Mouse (Mus musculus): ENCODE measurements at regions not wholly inside any gene's neighbourhood (a gene's known extent, or its start where the extent isn't known, plus 50 kb on each side); places are given as distances from the start of the nearest gene placed in this dataset.

GRCm38 (mm10) chr10:38895656-38896055 is 69.7 kb upstream of the Lama4 start:
- TF ChIP-seq CTCF (IDR thresholded peaks at IDR 0.05; ENCODE audit: extremely low read depth, insufficient read depth, insufficient read length, insufficient replicate concordance) (no peak), POLR2A (IDR thresholded peaks at IDR 0.05; ENCODE audit: low read depth, low read length) (no peak)

All from spleen, adult 2 months (tissue).